Mouse (Mus musculus): ENCODE measurements around the gene Tlnrd1.

DNA sequence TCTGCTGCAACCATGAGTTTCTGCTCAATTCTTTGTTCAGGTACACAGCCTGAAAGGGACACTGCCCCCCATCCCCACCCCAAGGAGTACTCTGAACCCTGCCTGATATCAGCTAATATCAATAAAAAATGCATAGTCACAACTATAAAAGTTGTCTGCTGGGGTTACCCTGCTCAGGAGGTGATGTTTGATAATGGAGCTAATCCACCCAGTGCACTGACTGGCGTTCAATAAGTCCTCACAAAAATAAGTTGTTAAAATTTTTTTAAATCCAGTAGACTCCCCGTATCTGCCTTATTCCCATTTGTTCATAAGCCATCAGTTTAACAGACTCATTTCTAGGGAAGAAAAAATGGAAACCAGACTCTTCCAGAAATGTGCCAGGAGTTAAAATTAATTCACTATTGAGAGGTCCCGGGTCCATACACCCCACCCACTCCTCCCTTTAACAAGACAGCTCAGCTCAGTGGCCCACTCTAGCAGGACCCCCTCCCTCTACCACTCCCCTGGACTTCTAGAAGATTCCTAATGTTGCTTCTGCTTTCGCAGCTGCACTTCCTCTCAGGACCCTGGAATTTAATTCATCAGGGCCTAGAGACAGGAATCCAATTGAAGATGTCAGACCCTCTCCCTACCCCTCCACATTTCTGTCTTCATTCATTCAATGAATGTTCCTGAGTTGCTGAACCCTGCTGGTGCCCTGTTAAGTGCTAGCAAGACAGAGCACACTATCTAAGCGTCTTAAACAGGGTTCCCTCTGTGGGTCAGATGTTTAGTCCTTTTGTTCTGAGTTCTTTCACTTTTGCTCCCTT lies 32.3 kb downstream of the Tlnrd1 start:
- TF ChIP-seq POLR2A (IDR thresholded peaks at IDR 0.05; ENCODE audit: insufficient read length, low read depth) = no peak
- no peak for TF ChIP-seq POLR2AphosphoS2 (IDR thresholded peaks at IDR 0.05; ENCODE audit: insufficient read length, low read depth)
